Mouse (Mus musculus) CD4-positive, CD25-positive, alpha-beta regulatory T cell, adult 4 months (primary cell): ENCODE results near the gene Crlf1. TPM values are rescaled to one million over a fixed set of nuclear protein-coding genes. Genes with fewer than 3 reads are reported as not detected.
"Not testable (repeated sequence)": the region's sequence is repeated elsewhere in the genome, so short reads cannot be mapped to it uniquely, and the experiment has no call there.

Experiments used
- ATAC-seq: one replicate; pipeline ENCODE4 v1.8.0; 2017
- polyA plus RNA-seq, 2 experiments: library from polyadenylated mRNA; unstranded; fragments of 100-300 nt; shearing (Covaris generic); gene quantifications; one replicate each; pipeline ENCODE4 v1.2.1; 2017

Gene Crlf1
- polyA plus RNA-seq, 2 experiments from 2014 or later, result not detected

GRCm38 (mm10) chr8:70500386-70501301, 7.7 kb downstream of the Crlf1 start:
- peak; percentile 37 for ATAC-seq

GRCm38 (mm10) chr8:70501820-70502529, 9.0 kb downstream of the Crlf1 start:
- no peak for ATAC-seq

- no peak for ATAC-seq
Measured at GRCm38 (mm10) chr8:70502540-70502939, 9.6 kb downstream of the Crlf1 start.

GRCm38 (mm10) chr8:70503062-70503750, 10.2 kb downstream of the Crlf1 start:
- peak; percentile 38 for ATAC-seq

- ATAC-seq, result no peak
Measured at GRCm38 (mm10) chr8:70504291-70504716, 11.3 kb downstream of the Crlf1 start.

- ATAC-seq, result no peak
Measured at GRCm38 (mm10) chr8:70504851-70505250, 11.9 kb downstream of the Crlf1 start.

GRCm38 (mm10) chr8:70505698-70506327, 12.9 kb downstream of the Crlf1 start:
- ATAC-seq, result no peak

GRCm38 (mm10) chr8:70506328-70507026, 13.5 kb downstream of the Crlf1 start, which contains the start of gene Rex1bd:
Rex1bd (minus strand) TSS chr8:70506752.
- peak; percentile 52 for ATAC-seq

GRCm38 (mm10) chr8:70507027-70507393, 14.1 kb downstream of the Crlf1 start:
- no peak for ATAC-seq

- ATAC-seq, result no peak
Measured at GRCm38 (mm10) chr8:70509281-70509952, 16.5 kb downstream of the Crlf1 start.

- peak; percentile 87 for ATAC-seq
Measured at GRCm38 (mm10) chr8:70510228-70510915, 17.4 kb downstream of the Crlf1 start, which contains the start of gene Uba52. Uba52 (minus strand) TSS chr8:70510801.

- not testable (repeated sequence) for ATAC-seq
Measured at GRCm38 (mm10) chr8:70511174-70511573, 18.2 kb downstream of the Crlf1 start.

- ATAC-seq, result no peak
Measured at GRCm38 (mm10) chr8:70511770-70512169, 18.8 kb downstream of the Crlf1 start.

- no peak for ATAC-seq
Measured at GRCm38 (mm10) chr8:70512253-70512903, 19.4 kb downstream of the Crlf1 start.

GRCm38 (mm10) chr8:70513441-70513840, 20.5 kb downstream of the Crlf1 start:
- no peak for ATAC-seq

GRCm38 (mm10) chr8:70517940-70518643, 25.1 kb downstream of the Crlf1 start:
- ATAC-seq, result no peak

GRCm38 (mm10) chr8:70519043-70519442, 26.1 kb downstream of the Crlf1 start:
- no peak for ATAC-seq

- ATAC-seq, result no peak
Measured at GRCm38 (mm10) chr8:70519606-70520005, 26.6 kb downstream of the Crlf1 start.
